Mouse (Mus musculus): ENCODE measurements around the gene Hint3. TPM values are rescaled to one million over a fixed set of nuclear protein-coding genes. Genes with fewer than 3 reads are reported as not detected.
"Not testable (repeated sequence)": the region's sequence is repeated elsewhere in the genome, so short reads cannot be mapped to it uniquely, and the experiment has no call there.

The Hint3 gene
- polyA plus RNA-seq, 1 experiment from 2014 or later = 25.4 TPM

- not testable (repeated sequence) for ATAC-seq (ENCODE audit: insufficient number of reproducible peaks, insufficient read depth, low FRiP score, low read depth); H3K4me2 ChIP-seq (replicated peaks; ENCODE audit: low read depth, low read length); H3K9me3 ChIP-seq (ENCODE audit: control insufficient read depth, low read depth, low read length); H3K27ac ChIP-seq (ENCODE audit: low read length); H3K27me3 ChIP-seq (ENCODE audit: control insufficient read depth, insufficient read depth, low read length); H3K4me1 ChIP-seq (ENCODE audit: control insufficient read depth, insufficient read depth, low read length); H3K4me3 ChIP-seq (ENCODE audit: low read depth, low read length); H3K36me3 ChIP-seq (ENCODE audit: control insufficient read depth, insufficient read depth, low read length); H3K9ac ChIP-seq (replicated peaks; ENCODE audit: low read depth, low read length)
- WGBS = 63% methylated on average over 1 of the region's 1 CpGs
These were observed 7.2 kb upstream of the Hint3 start for GRCm38 (mm10) chr10:30636474-30637154.

GRCm38 (mm10) chr10:30632718-30633117 is 3.3 kb upstream of the Hint3 start:
- Histone ChIP-seq H3K36me3 (ENCODE audit: control insufficient read depth, insufficient read depth, low read length) (no peaks in the 10 kb centered on the region), H3K27me3 (ENCODE audit: control insufficient read depth, insufficient read depth, low read length) (no peaks in the 10 kb centered on the region), H3K4me3 (ENCODE audit: low read depth, low read length) (no peak overlapping the region), H3K4me2 (replicated peaks; ENCODE audit: low read depth, low read length) (no peak overlapping the region), H3K9ac (replicated peaks; ENCODE audit: low read depth, low read length) (no peak overlapping the region), H3K27ac (ENCODE audit: low read length) (no peak overlapping the region), H3K4me1 (ENCODE audit: control insufficient read depth, insufficient read depth, low read length) (no peaks in the 10 kb centered on the region), H3K9me3 (ENCODE audit: control insufficient read depth, low read depth, low read length) (no peaks in the 10 kb centered on the region)
- no peak for ATAC-seq (ENCODE audit: insufficient number of reproducible peaks, insufficient read depth, low FRiP score, low read depth)
- 94% methylated on average over 1 of the region's 1 CpGs for WGBS

DNA sequence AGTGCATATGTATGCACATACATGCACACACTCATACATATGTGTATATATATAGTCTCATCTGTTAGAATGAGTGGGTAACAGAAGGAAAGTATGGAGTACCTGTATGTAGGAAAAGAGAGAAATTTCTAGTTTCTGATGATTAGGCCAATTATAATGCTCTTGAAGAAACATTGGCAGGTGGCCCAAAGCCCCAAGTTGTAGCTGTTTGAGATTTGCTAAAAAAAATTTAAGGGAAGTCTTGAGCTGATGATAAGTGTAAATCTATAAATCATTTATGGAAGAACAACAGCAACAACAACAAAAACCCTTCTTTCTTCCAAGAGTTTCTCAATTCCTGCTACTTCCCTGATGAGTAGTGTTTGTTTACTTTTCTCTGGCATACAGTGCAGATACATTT is 545 bp upstream of the Hint3 start:
- H3K36me3 ChIP-seq (ENCODE audit: control insufficient read depth, insufficient read depth, low read length) = no peaks in the 10 kb centered on the region
- no peak overlapping the region for H3K9ac ChIP-seq (replicated peaks; ENCODE audit: low read depth, low read length)
- H3K9me3 ChIP-seq (ENCODE audit: control insufficient read depth, low read depth, low read length) = no peaks in the 10 kb centered on the region
- H3K27me3 ChIP-seq (ENCODE audit: control insufficient read depth, insufficient read depth, low read length) = no peaks in the 10 kb centered on the region
- H3K27ac ChIP-seq (ENCODE audit: low read length) = no peak overlapping the region
- no peak overlapping the region for H3K4me2 ChIP-seq (replicated peaks; ENCODE audit: low read depth, low read length)
- no peak overlapping the region for H3K4me3 ChIP-seq (ENCODE audit: low read depth, low read length)
- no peaks in the 10 kb centered on the region for H3K4me1 ChIP-seq (ENCODE audit: control insufficient read depth, insufficient read depth, low read length)
- no peak for ATAC-seq (ENCODE audit: insufficient number of reproducible peaks, insufficient read depth, low FRiP score, low read depth)

GRCm38 (mm10) chr10:30628444-30628843 is 988 bp downstream of the Hint3 start:
- H3K9me3 ChIP-seq (ENCODE audit: control insufficient read depth, low read depth, low read length); ATAC-seq (ENCODE audit: insufficient number of reproducible peaks, insufficient read depth, low FRiP score, low read depth); H3K27ac ChIP-seq (ENCODE audit: low read length); H3K4me2 ChIP-seq (replicated peaks; ENCODE audit: low read depth, low read length); H3K4me1 ChIP-seq (ENCODE audit: control insufficient read depth, insufficient read depth, low read length); H3K27me3 ChIP-seq (ENCODE audit: control insufficient read depth, insufficient read depth, low read length); H3K9ac ChIP-seq (replicated peaks; ENCODE audit: low read depth, low read length); H3K4me3 ChIP-seq (ENCODE audit: low read depth, low read length); H3K36me3 ChIP-seq (ENCODE audit: control insufficient read depth, insufficient read depth, low read length): not testable (repeated sequence)
- 88% methylated on average over 11 of the region's 11 CpGs for WGBS

DNA sequence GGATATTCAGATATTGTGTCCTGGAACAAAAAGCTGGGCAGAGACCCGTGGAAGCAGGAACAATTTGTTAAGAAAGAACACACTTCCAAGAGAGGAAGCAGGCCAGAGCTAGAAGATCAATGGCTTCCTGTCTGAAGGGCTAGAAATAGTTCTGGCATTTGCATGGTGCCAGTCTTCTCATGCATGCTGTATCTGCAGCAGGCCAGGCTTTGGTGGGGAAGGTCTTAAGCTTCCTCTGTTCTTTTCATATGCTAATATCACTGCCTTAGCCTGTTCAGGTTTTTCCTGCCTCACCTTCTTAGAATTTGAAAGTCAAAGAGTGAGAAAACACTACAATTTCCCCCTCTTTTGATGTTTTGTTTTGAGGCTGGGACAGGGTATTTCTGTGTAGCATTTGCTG is 1.9 kb downstream of the Hint3 start:
- WGBS = 45% methylated on average over 1 of the region's 1 CpGs
- Histone ChIP-seq H3K27me3 (ENCODE audit: control insufficient read depth, insufficient read depth, low read length) (no peaks in the 10 kb centered on the region), H3K4me3 (ENCODE audit: low read depth, low read length) (no peak overlapping the region), H3K36me3 (ENCODE audit: control insufficient read depth, insufficient read depth, low read length) (no peaks in the 10 kb centered on the region), H3K9ac (replicated peaks; ENCODE audit: low read depth, low read length) (no peak overlapping the region), H3K27ac (ENCODE audit: low read length) (no peak overlapping the region), H3K4me1 (ENCODE audit: control insufficient read depth, insufficient read depth, low read length) (no peaks in the 10 kb centered on the region), H3K4me2 (replicated peaks; ENCODE audit: low read depth, low read length) (no peak overlapping the region), H3K9me3 (ENCODE audit: control insufficient read depth, low read depth, low read length) (no peaks in the 10 kb centered on the region)
- no peak for ATAC-seq (ENCODE audit: insufficient number of reproducible peaks, insufficient read depth, low FRiP score, low read depth)

DNA sequence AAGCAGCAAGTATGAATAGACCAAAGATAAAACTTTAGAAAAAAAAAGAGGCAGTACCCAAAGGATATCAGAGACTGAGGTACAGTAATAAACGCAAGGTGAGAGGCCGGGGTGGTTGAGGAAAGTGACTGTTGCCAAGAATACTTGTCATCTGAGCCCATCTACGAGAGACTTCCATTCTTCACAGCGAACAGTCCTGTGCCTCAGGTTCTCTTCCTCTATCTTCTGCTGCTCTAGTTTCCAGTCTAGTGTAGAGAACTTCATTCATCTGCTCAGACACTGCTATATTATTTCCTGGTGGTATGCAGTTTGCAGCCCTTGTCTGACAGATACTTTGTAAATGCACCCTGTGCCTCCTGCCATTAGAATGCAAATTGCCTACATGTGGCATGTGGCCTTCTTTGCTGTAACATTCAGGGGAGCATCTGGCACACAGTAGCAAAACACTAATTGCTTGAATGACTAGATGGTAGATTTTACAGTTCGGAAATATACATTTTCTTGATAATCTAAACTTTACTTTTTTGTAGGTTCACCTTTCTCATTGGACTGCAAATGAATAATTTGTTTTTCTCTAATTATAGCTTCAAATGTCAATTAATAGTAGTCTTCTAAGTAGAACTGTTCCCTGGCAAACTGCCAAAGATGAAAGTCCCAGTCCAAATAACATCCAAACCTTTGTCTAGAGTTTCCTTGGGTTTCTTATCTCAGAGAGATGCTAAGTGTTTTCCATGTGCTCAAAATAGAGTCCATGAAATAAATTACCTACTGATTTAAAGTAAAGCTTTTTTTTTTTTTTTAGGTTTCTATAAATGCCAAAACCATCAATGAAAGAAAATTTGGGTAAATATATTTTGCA is 5.0 kb downstream of the Hint3 start:
- Histone ChIP-seq H3K4me1 (ENCODE audit: control insufficient read depth, insufficient read depth, low read length) (no peaks in the 10 kb centered on the region), H3K4me3 (ENCODE audit: low read depth, low read length) (no peak overlapping the region), H3K4me2 (replicated peaks; ENCODE audit: low read depth, low read length) (no peak overlapping the region), H3K27me3 (ENCODE audit: control insufficient read depth, insufficient read depth, low read length) (no peaks in the 10 kb centered on the region), H3K9ac (replicated peaks; ENCODE audit: low read depth, low read length) (no peak overlapping the region), H3K9me3 (ENCODE audit: control insufficient read depth, low read depth, low read length) (no peaks in the 10 kb centered on the region), H3K27ac (ENCODE audit: low read length) (no peak overlapping the region), H3K36me3 (ENCODE audit: control insufficient read depth, insufficient read depth, low read length) (no peaks in the 10 kb centered on the region)
- ATAC-seq (ENCODE audit: insufficient number of reproducible peaks, insufficient read depth, low FRiP score, low read depth) = no peak
- 65% methylated on average over 5 of the region's 5 CpGs for WGBS

GRCm38 (mm10) chr10:30622928-30623327 is 6.5 kb downstream of the Hint3 start:
- no peak for ATAC-seq (ENCODE audit: insufficient number of reproducible peaks, insufficient read depth, low FRiP score, low read depth)
- no peaks in the 10 kb centered on the region for H3K36me3 ChIP-seq (ENCODE audit: control insufficient read depth, insufficient read depth, low read length)
- H3K9me3 ChIP-seq (ENCODE audit: control insufficient read depth, low read depth, low read length) = no peaks in the 10 kb centered on the region
- no peak overlapping the region for H3K4me3 ChIP-seq (ENCODE audit: low read depth, low read length)
- no peaks in the 10 kb centered on the region for H3K4me1 ChIP-seq (ENCODE audit: control insufficient read depth, insufficient read depth, low read length)
- no peak overlapping the region for H3K27ac ChIP-seq (ENCODE audit: low read length)
- no peak overlapping the region for H3K4me2 ChIP-seq (replicated peaks; ENCODE audit: low read depth, low read length)
- H3K27me3 ChIP-seq (ENCODE audit: control insufficient read depth, insufficient read depth, low read length) = no peaks in the 10 kb centered on the region
- no peak overlapping the region for H3K9ac ChIP-seq (replicated peaks; ENCODE audit: low read depth, low read length)

DNA sequence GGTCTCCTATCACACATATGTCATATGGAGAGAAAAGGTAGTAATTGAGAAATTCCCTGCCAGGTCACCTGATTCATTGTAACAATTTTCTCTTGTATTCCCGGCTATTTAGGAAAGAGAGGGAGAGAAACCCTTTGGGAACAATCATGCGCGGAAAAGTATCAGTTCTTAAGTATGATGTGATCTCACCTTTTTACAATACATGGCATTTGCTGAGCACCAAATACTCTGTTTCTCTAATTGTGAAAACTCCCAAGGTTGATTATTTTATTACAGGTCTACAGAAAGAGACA is 10.6 kb downstream of the Hint3 start:
- Histone ChIP-seq H3K9me3 (ENCODE audit: control insufficient read depth, low read depth, low read length) (no peaks in the 10 kb centered on the region), H3K4me2 (replicated peaks; ENCODE audit: low read depth, low read length) (peak overlapping the region; percentile 79), H3K4me3 (ENCODE audit: low read depth, low read length) (peak overlapping the region; percentile 65), H3K27me3 (ENCODE audit: control insufficient read depth, insufficient read depth, low read length) (no peaks in the 10 kb centered on the region), H3K4me1 (ENCODE audit: control insufficient read depth, insufficient read depth, low read length) (no peaks in the 10 kb centered on the region), H3K9ac (replicated peaks; ENCODE audit: low read depth, low read length) (peak overlapping the region; percentile 47; the same call in 1 of the 2 replicates), H3K36me3 (ENCODE audit: control insufficient read depth, insufficient read depth, low read length) (no peaks in the 10 kb centered on the region), H3K27ac (ENCODE audit: low read length) (no peak overlapping the region; the same call in 1 of the 2 replicates)
- 45% methylated on average over 3 of the region's 3 CpGs for WGBS
- no peak for ATAC-seq (ENCODE audit: insufficient number of reproducible peaks, insufficient read depth, low FRiP score, low read depth)
